Mouse (Mus musculus): ENCODE data around the gene Chchd6. TPM values are rescaled to one million over a fixed set of nuclear protein-coding genes. Genes with fewer than 3 reads are reported as not detected.
A peak's percentile ranks its signal among the peaks of the same experiment; 100 is the strongest.

Chchd6 gene
- total RNA-seq, 2 experiments from 2014 or later: 1.7 to 3.8 TPM

GRCm38 (mm10) chr6:89461250-89462222 is 133.9 kb downstream of the Chchd6 start:
- no peak for ATAC-seq (replicated peaks; ENCODE audit: low FRiP score, poor library complexity, severe bottlenecking)

GRCm38 (mm10) chr6:89459634-89460033 is 135.8 kb downstream of the Chchd6 start:
- no peak for ATAC-seq (replicated peaks; ENCODE audit: low FRiP score, poor library complexity, severe bottlenecking)

- no peak for ATAC-seq (replicated peaks; ENCODE audit: low FRiP score, poor library complexity, severe bottlenecking)
These were observed 137.9 kb downstream of the Chchd6 start for GRCm38 (mm10) chr6:89457601-89458000.

GRCm38 (mm10) chr6:89456409-89456961 is 139.0 kb downstream of the Chchd6 start:
- ATAC-seq (replicated peaks; ENCODE audit: low FRiP score, poor library complexity, severe bottlenecking): no peak

GRCm38 (mm10) chr6:89455523-89456000 is 139.9 kb downstream of the Chchd6 start:
- ATAC-seq (replicated peaks; ENCODE audit: low FRiP score, poor library complexity, severe bottlenecking): peak; percentile 87

- no peak for ATAC-seq (replicated peaks; ENCODE audit: low FRiP score, poor library complexity, severe bottlenecking)
These were observed 141.0 kb downstream of the Chchd6 start for GRCm38 (mm10) chr6:89454437-89454836.

- no peak for ATAC-seq (replicated peaks; ENCODE audit: low FRiP score, poor library complexity, severe bottlenecking)
These were observed 142.3 kb downstream of the Chchd6 start for GRCm38 (mm10) chr6:89452976-89453674.

- no peak for ATAC-seq (replicated peaks; ENCODE audit: low FRiP score, poor library complexity, severe bottlenecking)
These were observed 143.1 kb downstream of the Chchd6 start for GRCm38 (mm10) chr6:89452356-89452755.

GRCm38 (mm10) chr6:89448736-89449135 is 146.7 kb downstream of the Chchd6 start:
- ATAC-seq (replicated peaks; ENCODE audit: low FRiP score, poor library complexity, severe bottlenecking): no peak

- no peak for ATAC-seq (replicated peaks; ENCODE audit: low FRiP score, poor library complexity, severe bottlenecking)
These were observed 154.8 kb downstream of the Chchd6 start for GRCm38 (mm10) chr6:89440671-89441070.

GRCm38 (mm10) chr6:89431920-89432482 is 163.5 kb downstream of the Chchd6 start:
- ATAC-seq (replicated peaks; ENCODE audit: low FRiP score, poor library complexity, severe bottlenecking): no peak

- no peak for ATAC-seq (replicated peaks; ENCODE audit: low FRiP score, poor library complexity, severe bottlenecking)
These were observed 164.7 kb downstream of the Chchd6 start for GRCm38 (mm10) chr6:89430749-89431148.

- ATAC-seq (replicated peaks; ENCODE audit: low FRiP score, poor library complexity, severe bottlenecking): no peak
These were observed 166.6 kb downstream of the Chchd6 start for GRCm38 (mm10) chr6:89428661-89429375.

GRCm38 (mm10) chr6:89424461-89424860 is 171.0 kb downstream of the Chchd6 start:
- no peak for ATAC-seq (replicated peaks; ENCODE audit: low FRiP score, poor library complexity, severe bottlenecking)

GRCm38 (mm10) chr6:89422621-89423020 is 172.8 kb downstream of the Chchd6 start:
- ATAC-seq (replicated peaks; ENCODE audit: low FRiP score, poor library complexity, severe bottlenecking): no peak

- no peak for ATAC-seq (replicated peaks; ENCODE audit: low FRiP score, poor library complexity, severe bottlenecking)
These were observed 173.5 kb downstream of the Chchd6 start for GRCm38 (mm10) chr6:89421922-89422321.

GRCm38 (mm10) chr6:89421503-89421902 is 173.9 kb downstream of the Chchd6 start:
- ATAC-seq (replicated peaks; ENCODE audit: low FRiP score, poor library complexity, severe bottlenecking): no peak

- no peak for ATAC-seq (replicated peaks; ENCODE audit: low FRiP score, poor library complexity, severe bottlenecking)
These were observed 174.7 kb downstream of the Chchd6 start for GRCm38 (mm10) chr6:89420756-89421155.

- no peak for ATAC-seq (replicated peaks; ENCODE audit: low FRiP score, poor library complexity, severe bottlenecking)
These were observed 175.3 kb downstream of the Chchd6 start for GRCm38 (mm10) chr6:89420110-89420509.

All from erythroblast, adult 5-6 weeks (primary cell).